Mouse (Mus musculus) cerebellum, postnatal 10 days (tissue): ENCODE results near the gene Lrrc20.
"Not testable (repeated sequence)": the region's sequence is repeated elsewhere in the genome, so short reads cannot be mapped to it uniquely, and the experiment has no call there.

ENCODE experiments used
- DNase-seq, 2 experiments: peaks; one replicate each; pipeline ENCODE4 v3.0.0; 2021; ENCODE audit warnings: mixed read lengths in 2 of 2

Gene Lrrc20

DNA sequence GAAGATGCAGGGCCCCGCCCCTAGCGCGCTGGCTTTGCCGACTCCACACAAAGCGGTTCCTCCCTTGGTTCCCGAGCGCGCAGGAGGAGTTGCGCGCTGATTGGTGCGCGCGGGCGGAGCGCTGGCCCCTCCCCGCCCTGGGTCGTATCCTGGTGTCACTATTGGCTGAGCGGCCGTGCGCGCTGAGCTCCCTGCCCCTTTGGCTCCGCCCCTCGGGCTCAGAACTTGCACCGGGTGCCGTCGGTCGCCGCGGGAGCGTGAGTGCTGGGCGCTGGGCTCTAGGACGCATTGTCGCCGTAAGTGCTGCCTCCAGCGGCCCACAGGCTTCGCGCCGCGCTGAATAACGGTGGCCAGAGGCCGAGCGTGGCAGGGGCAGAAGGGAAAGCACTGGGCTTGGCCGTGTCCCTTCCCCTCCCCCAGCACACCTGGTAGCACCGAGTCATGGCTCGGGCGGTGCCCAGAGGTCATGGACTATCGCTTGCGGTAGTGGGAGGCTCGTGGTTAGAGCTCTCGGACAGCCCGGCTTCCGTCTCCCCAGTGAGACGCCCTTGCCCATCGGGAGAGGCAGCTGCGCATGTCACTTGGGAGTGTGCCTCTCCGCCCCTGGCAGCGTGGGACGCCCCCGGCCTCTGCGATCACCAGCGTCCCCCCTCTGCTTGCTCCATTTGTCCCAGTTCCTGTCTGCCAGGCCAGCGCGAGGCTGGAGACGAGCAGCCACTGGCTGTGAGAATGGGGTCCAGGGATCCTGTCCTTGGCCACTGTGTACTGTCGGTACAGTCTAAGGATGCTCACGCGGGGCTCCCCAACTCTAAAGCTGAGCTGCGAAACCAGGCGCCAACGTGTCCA lies at the start of gene Lrrc20:
Gene Lrrc20 (plus strand): TSS at position 208 of the 846 bp plus-strand sequence.
- peak; percentile 96 to 97 for DNase-seq

DNA sequence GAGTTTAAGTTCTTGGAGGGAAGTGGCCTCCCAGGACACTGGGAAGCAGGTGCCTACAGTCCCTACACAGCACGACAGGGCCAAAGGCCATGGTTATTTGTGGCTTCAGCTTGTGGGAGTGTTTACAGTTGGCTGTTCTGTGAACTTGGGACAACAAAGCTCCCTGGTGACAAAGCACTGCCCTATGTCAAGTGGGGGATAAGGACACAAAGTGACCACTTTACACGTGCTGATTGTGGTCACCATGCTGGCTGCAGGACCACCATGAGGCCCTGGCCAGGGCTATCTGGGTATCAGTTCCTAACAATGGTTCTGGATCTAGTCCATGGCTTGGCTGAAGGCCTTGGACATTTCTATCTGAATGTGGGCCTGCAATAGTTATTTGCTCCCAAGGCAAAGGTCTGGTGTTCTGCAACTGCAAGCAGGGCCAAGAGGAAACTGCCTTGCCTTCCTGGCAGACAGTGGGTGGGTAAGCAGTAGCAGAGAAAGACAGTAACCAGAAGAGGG lies 49.3 kb upstream of the Lrrc20 start:
- DNase-seq, result peak in 1 of 2 experiments; percentile 36

DNA sequence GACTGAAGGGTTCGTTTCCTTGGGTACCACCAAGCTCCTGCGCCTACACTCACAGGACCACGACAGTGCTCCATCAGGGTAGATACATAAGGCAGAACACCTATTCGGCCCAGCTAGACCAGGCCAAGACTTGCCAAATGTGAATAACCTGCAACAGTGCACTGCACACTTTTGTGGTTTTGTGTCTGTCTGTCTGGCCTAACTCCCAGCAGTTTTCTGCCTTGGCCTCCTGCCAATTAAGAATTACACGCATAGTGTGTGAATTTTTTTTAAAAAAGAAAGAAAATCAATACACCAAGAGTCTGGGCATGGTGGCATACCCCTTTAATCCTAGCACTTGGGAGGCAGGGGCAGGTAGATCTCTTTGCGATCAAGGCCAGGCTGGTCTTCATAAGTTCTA lies 47.6 kb upstream of the Lrrc20 start:
- DNase-seq, result no peak

DNA sequence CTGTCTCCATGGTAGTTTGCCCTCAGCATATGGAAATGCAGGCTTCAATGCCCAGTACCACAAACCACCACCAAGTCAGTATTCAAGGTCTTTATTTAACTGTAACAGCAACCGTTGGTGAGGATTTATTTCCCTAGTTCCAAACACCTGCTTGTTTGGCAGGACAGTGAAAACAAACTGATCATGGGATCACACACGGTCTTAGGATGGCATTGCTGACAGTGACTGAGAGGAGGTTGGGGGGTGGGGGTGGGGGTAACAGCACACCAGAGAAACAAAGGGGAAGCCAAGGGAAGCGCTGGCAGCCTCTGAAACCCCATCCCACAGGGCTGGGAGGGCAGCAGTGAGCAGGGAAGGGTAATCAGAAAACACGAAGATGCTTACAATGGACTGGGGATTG lies 47.2 kb upstream of the Lrrc20 start:
- no peak for DNase-seq

DNA sequence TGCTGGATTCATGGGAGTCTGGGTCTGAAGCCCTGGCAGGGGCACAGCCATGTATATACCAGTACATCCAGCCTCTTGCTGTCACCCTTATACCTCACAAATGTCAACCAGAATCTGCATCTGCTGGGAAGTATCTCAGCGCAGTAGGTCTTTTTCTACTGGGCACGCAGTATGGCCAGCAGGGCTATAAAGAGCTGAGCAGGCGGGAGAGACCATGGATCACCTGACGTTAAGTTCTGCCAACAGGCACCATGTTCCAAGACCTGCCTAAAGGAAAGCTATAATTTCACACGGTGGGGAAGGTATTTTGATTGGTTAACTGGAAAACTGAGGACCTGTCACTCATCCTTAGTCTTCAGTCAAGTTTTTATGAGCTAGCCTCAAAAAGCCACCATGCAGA lies 46.6 kb upstream of the Lrrc20 start:
- DNase-seq, result no peak

DNA sequence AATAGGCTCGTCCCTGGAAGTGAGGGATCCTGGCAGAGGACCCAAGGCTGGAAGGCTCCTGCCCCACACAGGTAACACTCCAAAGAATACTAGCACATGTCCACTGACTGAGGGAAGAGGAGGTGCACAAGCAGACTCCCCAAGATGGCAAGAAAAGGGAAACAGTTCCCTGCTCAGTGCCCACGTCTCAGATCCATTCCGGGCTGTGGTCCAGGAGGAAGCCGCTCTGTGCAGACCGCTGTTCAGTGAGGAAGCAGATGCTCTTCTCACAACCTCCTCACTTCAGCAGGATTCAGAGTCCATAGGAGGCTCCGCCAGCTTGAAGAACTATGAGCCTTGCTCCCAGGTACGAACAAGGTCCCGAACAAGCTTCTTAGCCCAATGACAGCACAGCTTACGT lies 44.2 kb upstream of the Lrrc20 start:
- peak in 1 of 2 experiments; percentile 33 for DNase-seq

DNA sequence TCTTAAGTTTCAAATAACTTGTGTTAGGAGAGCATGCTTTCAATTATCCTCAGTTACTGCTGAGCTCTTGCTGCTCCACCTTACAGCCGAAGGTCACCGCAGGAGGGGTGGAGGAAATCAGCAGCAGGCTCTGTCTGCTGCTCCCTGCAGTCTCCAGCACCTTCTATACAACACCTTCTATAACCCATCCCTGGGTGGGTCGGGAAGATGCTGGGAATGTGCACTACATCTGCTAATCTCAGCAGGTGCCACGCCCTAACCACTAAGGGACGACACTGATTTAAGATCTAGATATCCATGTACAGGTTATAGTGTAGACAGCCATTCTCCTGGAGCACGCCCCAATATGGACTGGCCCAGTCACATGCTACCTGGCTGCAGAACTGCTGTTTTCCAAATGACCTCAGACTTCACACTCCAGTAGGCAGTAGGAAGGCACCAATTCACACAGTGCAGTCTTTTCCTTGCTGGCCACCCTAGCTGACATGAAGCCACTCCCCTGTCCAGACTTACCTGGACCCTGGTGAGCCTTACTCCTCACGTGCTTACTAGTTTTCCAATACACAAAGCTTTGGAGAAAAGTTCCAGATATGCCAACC lies 35.3 kb upstream of the Lrrc20 start:
- DNase-seq, result no peak

DNA sequence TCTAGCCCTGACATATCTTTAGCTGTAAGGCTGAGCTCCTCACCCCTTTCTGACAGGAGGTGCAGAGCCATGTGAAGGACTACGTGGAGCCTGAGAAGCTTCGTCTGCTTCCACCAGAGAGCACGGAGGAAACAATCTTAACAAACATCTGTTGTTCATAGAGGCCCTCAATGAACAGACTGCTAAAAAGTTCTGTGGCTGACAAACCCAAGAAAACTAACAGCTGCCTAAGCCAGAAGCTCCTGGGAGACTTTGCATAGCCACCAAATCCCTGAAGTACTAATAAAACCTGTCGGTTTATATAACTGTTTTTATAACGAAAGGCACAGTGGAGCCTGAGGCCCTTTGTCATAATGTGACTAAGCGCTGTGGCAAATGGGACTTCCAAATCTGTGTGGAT lies 32.1 kb upstream of the Lrrc20 start:
- DNase-seq, result no peak

DNA sequence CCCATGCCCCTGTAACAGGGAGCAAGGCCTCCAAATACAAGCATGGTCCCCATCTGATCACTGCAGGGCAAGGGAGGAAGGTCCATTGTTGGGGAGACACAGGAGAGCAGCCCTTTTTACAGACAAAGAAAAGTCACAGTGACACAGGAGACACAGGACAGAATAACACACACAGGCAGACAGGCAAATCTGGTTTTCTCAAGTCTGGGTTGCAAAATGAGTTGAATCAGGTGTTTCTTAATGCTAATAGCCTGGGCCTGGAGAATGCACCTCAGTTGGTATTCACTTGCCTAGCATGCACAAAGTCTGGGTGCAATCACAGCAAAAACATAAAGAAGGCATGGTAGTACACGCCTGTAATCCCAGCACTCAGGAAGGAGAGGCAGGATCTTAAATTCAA lies 31.7 kb upstream of the Lrrc20 start:
- DNase-seq, result no peak

DNA sequence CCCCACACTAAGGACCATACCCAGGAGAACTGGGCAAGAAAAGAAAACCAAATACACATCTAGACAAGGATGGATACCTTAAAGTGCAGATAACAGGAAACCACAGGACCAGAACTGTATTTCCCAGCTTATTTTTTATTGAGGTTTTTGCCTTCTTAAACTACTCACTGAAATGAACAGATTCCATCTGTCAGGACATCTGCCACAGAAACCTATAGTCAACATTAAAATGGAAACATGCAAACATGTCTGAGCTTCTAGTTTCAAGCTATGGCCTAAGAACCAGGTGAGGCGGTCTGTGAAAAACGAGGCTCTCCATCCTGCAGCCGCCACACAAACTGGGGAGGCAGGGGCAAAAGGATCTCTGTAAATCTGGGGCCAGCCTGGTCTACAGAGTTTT lies 30.6 kb upstream of the Lrrc20 start:
- DNase-seq, result no peak

DNA sequence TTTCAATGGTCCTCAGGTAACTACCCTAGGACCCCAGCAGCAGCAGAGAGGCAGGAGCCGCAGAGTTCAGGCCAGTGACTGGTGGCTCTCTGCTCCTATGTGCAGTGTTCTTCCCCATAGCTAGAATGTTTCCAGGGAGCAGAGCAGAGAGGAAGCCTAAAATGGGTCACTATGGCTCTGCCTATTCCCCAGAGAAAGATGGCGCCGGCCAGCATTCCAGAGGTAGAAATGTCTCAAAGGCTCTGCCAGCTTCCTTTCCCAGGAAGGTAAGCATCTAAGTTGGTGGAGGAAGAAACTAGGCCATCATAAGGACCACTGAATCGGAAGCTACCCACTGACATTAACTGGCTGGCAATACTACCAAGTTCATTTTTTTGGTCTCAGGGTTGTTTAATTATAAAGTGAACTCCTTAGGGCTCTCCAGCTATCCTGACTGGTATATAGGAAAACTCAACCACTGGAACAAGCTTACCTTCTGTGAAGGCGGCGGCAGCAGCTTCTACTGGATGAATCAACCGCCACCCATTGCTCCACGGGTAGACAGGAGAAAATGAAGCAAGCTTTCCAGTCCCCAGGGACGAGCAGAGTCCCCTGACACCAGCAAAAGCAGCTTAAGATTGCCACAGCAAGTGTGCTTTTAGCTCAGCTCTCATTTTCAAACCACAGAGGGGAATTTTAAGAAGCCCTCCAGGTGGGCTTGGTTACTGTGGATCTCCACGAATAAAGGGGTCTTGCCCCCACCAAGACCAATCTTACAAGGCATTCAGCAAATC lies 27.8 kb upstream of the Lrrc20 start:
- DNase-seq, result no peak

DNA sequence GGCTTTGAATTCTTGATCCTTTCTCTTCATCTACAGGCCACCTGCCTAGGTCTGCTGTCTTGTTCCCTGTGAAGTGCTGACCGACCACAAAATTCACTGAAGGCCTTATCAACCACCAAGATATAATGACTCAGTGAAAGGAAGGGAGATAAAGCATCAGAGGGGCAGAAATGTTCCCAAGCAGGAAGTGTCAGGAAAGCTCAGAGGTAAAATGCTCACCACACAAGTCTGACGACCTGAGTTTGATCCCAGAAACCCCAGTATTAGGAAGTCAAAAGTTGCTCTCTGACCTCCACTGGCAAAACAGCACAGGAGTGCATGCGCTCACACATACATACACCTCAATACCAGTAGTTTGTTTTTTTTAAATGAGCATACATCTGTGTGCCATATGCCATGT lies 26.8 kb upstream of the Lrrc20 start:
- no peak for DNase-seq

DNA sequence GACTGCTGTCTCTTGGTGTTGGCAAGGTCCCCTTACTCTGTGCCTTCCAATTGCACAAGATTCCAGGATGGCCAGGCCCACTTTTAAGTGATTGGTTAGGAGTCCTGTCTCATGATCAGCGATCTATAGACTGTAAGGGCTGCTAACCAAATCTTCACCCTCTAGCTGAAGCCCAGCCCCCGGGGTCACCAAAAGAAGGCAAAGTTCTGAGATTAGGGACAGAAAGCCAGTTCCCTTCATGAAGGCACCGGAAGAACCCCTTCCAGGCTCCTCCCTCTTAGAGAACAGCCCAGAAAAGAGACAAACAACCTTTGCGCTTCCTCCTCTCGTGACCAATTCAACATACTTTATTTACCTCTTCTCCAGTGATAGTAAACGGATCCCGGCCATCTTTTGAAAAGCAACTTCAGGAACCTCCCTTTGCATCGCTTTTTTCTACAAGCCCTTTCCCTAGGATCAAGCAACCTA lies 24.1 kb upstream of the Lrrc20 start:
- DNase-seq, result peak; percentile 43 to 51

DNA sequence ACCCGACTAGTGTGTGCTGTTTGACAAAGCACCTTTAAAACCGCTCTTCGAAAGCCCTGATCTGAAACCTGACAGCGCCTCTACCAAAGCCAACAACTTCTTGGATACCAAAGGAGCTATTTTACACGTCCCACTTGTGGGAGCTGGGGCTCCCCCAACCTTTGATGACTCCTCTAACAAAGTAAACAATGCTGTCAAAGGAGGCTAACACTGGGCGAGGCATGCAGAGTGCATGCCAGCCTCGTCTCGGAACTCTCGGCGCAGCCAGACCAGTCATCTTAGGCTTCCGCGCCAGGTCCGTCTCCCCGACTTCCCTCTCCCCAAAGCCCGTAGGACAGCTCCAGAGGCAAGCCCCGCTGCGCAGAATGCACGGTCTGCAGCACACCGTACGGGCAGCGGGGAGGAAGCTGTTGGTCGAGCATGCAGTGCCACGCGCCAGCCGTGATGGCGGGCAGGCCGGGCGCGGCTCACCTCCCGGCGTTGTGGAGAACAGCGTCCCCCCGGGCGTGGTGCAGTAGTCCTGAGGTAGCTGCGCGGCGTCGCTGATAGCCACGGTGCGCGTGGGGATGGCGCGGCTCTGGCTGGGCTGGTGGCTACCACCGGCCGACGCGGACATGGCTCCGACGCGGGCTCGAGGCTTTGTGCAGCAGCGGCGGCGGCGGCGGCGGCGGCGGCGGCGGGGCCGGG lies 23.5 kb upstream of the Lrrc20 start:
- DNase-seq, result peak; percentile 67 to 73

DNA sequence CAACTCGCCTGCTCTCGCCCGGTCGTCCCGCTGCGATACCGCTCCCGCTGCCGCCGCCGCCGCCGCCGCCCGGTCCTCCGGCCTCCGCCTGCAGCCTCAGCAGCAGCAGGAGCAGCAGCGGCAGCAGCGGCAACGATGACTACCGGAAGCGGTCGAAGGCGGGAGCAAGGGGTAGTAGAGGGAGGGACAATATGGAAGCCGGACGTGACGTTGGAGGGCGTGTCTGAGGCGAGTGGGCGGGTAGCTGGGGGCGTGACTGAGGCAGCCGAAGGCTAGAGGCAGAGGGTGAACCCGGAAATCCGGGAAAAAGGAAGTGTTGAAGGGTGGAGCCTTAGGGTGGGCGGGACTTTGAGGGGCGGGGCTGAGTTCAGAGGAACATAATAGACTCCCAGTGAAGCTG lies 23.0 kb upstream of the Lrrc20 start, which contains the start of gene Eif4ebp2:
Gene Eif4ebp2 (minus strand): TSS at position 17 of the 400 bp plus-strand sequence.
- peak; percentile 99 to 100 for DNase-seq

DNA sequence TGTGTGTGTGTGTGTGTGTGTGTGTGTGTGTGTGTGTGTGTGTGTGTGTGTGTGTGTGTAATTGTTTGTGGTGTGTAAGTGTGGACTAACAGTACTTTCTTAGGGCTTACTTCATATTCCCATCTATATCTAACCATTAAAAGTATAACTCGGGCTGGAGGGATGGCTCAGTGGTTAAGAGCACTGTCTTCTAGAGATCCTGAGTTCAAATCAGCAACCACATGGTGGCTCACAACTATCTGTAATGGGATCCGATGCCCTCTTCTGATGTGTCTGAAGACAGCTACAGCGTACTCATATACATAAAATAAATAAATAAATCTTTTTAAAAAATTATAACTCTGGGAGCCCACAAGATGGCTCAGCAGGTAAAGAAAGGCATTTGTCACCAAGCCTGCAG lies 22.4 kb upstream of the Lrrc20 start:
- not testable (repeated sequence) for DNase-seq

DNA sequence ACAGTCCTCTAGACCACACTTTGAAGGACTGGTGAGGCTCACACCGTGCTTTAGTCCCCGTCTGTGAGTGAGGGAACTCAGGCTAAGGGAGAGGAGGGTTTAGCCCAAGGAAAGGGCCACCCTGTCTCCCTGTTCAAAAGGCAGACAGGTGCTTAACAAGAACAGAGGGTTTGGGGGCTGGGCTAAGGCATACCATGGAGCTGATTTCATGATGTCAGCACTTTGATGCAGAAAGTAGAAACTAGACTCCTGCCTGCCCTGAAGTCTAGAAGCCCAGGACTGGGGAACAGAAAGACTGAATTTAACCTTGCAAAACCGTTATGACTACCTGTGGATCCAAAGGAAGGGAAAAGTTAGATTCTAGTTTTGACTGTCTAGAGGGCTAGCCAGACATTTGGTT lies 18.4 kb upstream of the Lrrc20 start:
- DNase-seq, result no peak

DNA sequence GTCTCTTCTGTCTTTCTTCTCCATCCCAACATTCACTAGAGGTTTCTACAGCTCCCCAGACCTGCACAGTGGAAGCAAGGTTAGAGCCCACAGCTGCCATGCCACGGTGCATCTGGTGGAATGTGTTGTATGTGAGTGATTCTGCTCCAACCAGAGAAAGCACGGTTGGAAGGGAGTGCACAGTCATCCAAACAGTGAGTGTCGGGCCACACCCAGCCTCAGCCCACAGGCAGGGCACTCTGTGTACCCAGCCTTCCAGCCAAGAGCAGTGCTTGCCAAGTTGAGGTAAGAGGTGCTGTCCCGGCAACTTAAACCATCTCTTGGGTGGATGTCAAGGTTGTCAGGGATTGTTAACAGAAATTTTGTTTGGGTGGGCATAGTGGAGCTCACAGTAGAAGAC lies 10.6 kb upstream of the Lrrc20 start:
- no peak for DNase-seq

DNA sequence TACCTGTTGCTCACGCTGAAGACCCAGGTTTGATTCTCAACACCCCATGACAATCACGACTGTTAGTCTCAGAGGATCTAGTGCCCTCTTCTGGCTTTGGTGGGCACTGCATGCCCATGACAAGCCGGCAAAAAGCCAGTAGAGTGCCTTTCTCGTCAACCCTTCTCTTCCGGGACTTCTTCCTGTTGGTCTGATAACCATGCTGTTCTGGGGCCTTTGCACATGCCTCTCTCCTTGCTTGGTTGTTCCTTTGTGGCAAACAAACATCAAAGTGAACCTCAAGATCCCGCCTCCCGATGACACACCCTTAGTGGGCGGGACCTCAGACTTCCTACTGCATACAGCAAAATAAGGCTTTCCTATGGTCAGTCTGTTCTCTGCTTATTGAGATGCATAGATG lies 9.4 kb upstream of the Lrrc20 start:
- DNase-seq, result peak; percentile 34 to 50

DNA sequence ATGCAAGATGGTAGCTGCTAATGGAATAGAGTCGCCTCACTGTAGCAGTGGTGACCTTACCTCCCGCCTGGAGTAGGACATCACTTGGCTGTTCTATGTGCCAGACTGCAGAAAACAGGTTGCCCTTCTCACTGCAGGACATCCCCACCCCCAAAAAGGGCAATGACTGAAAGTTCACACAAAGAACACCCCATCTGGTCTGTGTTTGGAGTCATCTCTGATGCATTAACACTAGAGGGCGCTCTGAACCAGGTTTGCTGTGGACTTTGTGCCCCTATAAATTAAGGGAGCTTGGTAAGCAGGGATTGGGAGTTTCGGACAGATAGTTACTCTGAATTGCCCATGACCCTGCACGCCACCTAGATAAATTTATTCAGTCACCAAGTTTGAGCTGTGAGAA lies 8.7 kb upstream of the Lrrc20 start:
- DNase-seq, result peak; percentile 66 to 79

DNA sequence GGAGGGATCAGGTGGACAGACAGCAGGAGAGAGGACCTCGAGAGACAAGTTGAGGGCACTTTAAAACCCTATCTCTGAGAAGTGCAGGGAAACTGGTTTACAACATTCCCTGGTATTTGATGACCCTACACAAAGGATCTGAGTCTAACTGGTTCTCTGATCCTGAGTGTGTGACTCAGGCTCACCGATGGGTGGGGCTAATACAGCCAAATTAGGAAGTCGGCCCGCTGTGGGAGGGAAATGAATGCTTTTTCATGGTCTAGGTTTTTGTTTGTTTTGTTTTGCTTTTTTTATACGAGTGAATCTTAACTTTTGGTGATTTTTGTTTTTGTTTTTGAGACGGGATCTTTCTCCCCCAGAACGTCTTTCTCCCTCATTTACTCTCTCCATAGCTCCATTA lies 6.7 kb upstream of the Lrrc20 start:
- DNase-seq, result no peak

DNA sequence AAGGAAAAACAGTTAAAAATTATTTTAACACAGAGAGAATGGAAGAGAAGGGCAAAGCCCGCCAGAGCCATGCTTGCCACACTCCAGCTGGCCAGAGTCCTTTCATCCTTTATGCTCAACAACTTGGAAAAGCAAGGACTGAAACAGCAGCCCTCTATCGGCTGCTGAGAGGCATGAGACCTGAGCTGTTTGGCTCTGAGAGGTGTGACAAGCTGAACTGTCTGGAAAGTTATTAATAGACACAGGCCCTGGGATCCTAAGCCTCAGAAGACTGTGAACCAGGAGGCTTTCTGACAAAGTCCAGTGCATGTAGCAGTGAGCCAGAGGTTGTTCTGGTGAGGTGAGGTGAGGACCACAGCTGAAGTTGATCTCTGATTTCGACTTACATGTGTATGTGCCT lies 2.0 kb upstream of the Lrrc20 start:
- no peak for DNase-seq

DNA sequence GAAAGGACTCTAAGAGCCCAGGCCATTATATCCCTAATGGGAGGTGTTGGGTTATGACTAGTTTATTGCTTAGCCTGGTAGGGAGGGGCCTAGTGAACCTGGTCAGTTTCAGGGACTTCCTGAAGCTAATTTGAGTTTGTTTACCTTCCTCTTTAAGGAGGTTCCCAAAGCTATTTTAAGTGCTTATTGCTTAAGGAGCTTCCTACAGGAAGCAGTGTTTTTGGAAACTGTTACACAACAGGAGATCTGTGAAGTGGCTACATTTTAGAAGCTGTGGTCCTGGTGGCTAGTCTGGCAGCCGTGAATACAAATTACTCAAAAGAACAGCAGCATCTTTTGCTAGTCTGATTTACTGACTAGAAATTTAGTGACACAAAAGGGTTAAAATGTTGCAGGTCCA lies 1.3 kb upstream of the Lrrc20 start:
- no peak for DNase-seq
